Mouse (Mus musculus) left cerebral cortex, adult 11 months (tissue): ENCODE results near the gene Xlr4a.
"Not testable (repeated sequence)": the region's sequence is repeated elsewhere in the genome, so short reads cannot be mapped to it uniquely, and the experiment has no call there.

ENCODE experiments used
- DNase-seq: peaks from one replicate; pipeline ENCODE4 v3.0.0; 2022; ENCODE audit warnings: low spot score

The Xlr4a gene

GRCm38 (mm10) chrX:73082267-73083055, at the start of gene Xlr4a:
Gene Xlr4a, minus strand, starts transcription at chrX:73082478.
- not testable (repeated sequence) for DNase-seq

- DNase-seq, result not testable (repeated sequence)
Observed at GRCm38 (mm10) chrX:73122859-73123829, 40.9 kb upstream of the Xlr4a start.

DNA sequence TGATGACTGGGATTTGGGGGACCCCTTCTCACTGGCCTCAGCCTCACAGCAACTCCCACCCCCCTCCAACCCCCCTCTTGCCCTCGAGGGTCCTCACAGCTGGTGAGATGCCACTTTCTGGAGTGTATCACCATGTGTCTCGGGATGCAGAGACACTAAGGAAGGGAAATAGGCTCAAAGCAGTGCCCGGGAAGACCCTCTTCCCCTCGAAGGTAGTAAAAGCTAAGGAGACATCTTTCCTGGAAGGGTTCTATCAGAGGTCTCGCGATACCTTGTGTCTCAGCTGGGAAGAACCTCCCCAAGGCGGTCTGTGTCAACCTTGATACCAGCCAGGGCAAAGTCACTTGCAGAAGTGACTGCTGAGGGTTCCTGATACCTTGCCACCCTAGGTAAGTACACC, 34.5 kb upstream of the Xlr4a start, which contains the start of gene Gm14685:
Gene Gm14685, plus strand, starts transcription at position 301 of the 400 bp plus-strand sequence.
- not testable (repeated sequence) for DNase-seq

GRCm38 (mm10) chrX:73096941-73097508, 14.7 kb upstream of the Xlr4a start, which contains the start of gene Xlr3a:
Gene Xlr3a, minus strand, starts transcription at chrX:73097095.
- peak; percentile 1 for DNase-seq

GRCm38 (mm10) chrX:73066765-73067312, 15.4 kb downstream of the Xlr4a start:
- DNase-seq, result not testable (repeated sequence)

DNA sequence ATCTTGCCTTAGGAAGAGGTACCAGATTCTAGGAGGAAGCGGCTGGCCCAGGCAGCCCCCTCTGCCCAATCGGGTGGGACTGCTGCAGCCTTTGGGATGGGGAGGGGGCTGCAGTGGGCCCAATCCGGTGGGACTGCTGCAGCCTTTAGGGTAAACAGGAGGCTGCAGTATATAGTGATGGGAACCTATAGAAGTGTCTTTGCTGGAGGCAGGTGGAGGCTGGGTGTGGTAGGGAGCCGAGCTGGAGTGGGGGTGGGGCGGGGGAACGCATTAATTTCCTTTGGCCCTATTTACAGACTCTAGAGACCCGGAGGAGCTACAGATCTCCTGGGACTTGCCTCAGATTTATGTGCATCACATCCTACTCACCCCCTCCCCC, 17.9 kb downstream of the Xlr4a start, which contains the start of gene Pnma3:
Gene Pnma3, plus strand, starts transcription at position 373 of the 379 bp plus-strand sequence.
- no peak for DNase-seq

DNA sequence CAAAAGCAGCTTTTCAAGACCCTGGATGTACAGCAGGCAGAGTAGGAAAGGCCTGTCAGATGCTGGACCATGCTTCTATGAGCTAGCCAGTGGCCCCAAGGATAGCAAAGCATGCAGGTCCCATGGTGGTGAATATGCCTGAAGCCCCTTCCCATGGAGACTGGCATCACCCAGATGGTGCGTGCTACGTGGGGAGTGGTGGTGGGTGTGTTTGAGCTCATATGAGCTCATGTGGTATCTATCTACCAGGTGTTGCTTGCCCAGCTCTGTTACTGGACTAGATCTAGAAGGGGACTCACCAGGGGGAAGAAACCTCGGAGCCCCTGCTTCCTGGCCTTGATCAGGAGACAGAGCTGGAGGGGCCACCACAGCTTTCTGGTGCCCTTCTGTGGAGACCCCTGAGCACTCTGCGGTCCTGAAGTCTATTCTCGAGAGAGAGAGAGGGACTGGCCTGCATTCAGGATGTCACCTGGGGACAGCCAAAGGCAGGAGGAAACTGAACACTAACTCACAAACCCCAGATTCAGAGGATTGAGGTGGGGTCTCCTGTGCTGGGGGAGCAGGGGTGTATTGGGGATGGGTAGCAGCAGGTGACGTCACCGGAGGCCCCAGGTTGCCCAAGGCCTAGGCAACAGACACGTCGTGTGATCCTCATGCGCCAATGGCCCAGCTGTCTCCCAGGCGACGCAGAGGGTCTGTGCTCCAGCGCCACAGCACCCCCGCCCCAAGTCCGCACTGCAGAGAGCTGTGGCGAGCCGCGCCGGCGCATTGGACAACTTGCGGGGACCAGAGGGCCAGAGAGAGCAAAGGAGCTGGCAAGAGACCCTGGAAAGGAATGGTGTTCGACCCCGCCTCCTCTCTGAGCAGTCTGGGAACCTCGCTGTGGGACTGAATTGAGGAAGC, 18.5 kb downstream of the Xlr4a start:
- no peak for DNase-seq

GRCm38 (mm10) chrX:73062323-73062722, 20.0 kb downstream of the Xlr4a start:
- no peak for DNase-seq

- no peak for DNase-seq
Observed at GRCm38 (mm10) chrX:73061528-73061927, 20.8 kb downstream of the Xlr4a start.

- peak; percentile 84 for DNase-seq
Observed at GRCm38 (mm10) chrX:73053860-73054563, 28.3 kb downstream of the Xlr4a start.

DNA sequence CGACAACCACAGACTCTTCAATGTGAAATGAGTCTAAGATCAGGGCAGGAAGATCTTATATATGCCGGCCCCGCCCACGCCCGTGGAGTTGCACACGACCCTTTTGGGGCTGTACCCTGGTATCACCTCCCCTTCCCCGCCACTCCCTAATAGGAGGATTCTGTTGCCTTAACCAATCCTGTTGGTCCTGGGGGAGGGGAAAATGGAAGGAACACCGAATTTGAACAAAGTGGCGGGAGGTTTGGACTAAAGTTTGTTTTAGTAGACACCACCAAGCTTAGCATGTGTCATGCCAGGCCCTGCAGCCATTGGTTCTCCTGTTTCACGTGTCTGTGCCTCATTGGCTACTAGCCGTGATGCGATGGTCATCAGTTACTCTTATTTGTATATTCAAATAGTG, 42.6 kb downstream of the Xlr4a start:
- no peak for DNase-seq

DNA sequence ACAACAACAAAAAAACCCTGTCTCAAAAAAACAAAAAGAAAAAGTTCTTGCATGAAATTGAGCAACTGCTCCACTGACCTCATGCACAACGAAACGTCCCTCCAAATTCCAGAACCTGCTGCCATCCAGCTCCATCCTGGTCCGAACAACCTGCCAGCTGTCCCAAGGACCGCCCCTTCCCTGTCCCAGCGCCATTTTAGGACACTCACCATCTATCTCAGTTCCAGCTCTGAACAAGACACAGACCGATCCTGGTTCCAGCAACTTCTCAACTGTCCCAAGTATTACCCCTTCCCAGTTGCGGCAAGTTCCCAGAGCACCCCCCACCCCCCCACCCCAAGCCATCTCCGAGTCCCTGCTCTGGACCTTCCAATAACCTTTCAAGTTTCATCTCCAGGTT, 43.4 kb downstream of the Xlr4a start:
- no peak for DNase-seq

DNA sequence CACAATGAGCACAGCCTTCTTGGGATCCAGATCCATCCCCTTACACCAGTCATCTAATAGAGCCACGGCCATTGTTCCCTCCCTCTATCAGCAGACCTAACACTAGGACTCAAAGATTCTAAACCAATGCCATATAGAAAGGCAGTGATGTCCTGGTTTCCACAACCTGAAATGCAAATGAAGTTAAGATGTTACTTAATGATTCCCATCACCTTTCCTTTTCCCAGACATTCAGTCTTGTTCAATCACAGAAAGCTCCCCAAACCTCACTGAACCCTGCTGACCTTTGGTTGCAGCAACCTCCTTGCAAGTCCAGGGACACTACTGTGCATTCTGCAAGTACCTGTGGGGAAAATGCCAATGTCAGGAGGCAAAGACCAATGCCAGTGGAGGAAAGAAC, 45.3 kb downstream of the Xlr4a start, which contains the start of gene Pnma5:
Gene Pnma5, minus strand, starts transcription at position 101 of the 400 bp plus-strand sequence.
- no peak for DNase-seq
